Mouse (Mus musculus) heart, embryonic 15.5 days (tissue): ENCODE results near the gene Eif2b3. TPM values are rescaled to one million over a fixed set of nuclear protein-coding genes. Genes with fewer than 3 reads are reported as not detected.

Source experiments
- ATAC-seq: fragments of 200-750 bp; cut with Nextera tagmentation; replicated peaks from 2 replicates; pipeline ENCODE4 v1.8.0; 2017; ENCODE audit warnings: low read depth, moderate TSS enrichment; ENCODE audit not compliant: insufficient number of reproducible peaks, insufficient read depth, low FRiP score
- H3K27ac ChIP-seq: fragments of 300-500 bp; sonication (generic); 2 replicates; pipeline ENCODE4 v1.5.1; 2015; ENCODE audit warnings: mild to moderate bottlenecking, inconsistent platforms
- H3K27me3 ChIP-seq: fragments of 300-500 bp; sonication (generic); 2 replicates; pipeline ENCODE4 v1.6.1; 2015; ENCODE audit warnings: inconsistent platforms
- H3K36me3 ChIP-seq: fragments of 300-500 bp; sonication (generic); 2 replicates; pipeline ENCODE4 v1.6.1; 2015; ENCODE audit warnings: mild to moderate bottlenecking, inconsistent platforms
- H3K4me1 ChIP-seq: fragments of 300-500 bp; sonication (generic); replicated peaks from 2 replicates; pipeline ENCODE4 v1.6.1; 2015; ENCODE audit warnings: inconsistent platforms
- H3K4me2 ChIP-seq: fragments of 300-500 bp; sonication (generic); 2 replicates; pipeline ENCODE4 v1.6.1; 2015; ENCODE audit warnings: inconsistent platforms, mild to moderate bottlenecking, moderate library complexity
- H3K4me3 ChIP-seq: fragments of 300-500 bp; sonication (generic); 2 replicates; pipeline ENCODE4 v1.5.1; 2015; ENCODE audit warnings: mild to moderate bottlenecking, inconsistent platforms
- H3K9ac ChIP-seq: fragments of 300-500 bp; sonication (generic); 2 replicates; pipeline ENCODE4 v1.6.1; 2015; ENCODE audit warnings: mild to moderate bottlenecking, inconsistent platforms
- H3K9me3 ChIP-seq: fragments of 300-500 bp; sonication (generic); replicated peaks from 2 replicates; pipeline ENCODE4 v1.6.1; 2016; ENCODE audit warnings: inconsistent platforms
- WGBS: fragments of 180-500 bp; shearing (Covaris S2); methylation state at CpG from one replicate; pipeline ENCODE4 v1.1.7; 2015; ENCODE audit warnings: mixed read lengths; 5-methylcytosine and 5-hydroxymethylcytosine counted together
- polyA plus RNA-seq: library from polyadenylated mRNA; unstranded; fragments of >200 nt; fragmentation: Nextera tagmentation; extraction: Ambion mirVana; gene quantifications from 2 replicates; pipeline ENCODE4 v1.2.1, GENCODE M21; 2015

Eif2b3 gene
- polyA plus RNA-seq, 1 experiment from 2014 or later: 19.8 TPM

- no peak; the same call in 1 of the 2 replicates for ATAC-seq
These were observed 77.5 kb downstream of the Eif2b3 start for GRCm38 (mm10) chr4:117096666-117097065.

DNA sequence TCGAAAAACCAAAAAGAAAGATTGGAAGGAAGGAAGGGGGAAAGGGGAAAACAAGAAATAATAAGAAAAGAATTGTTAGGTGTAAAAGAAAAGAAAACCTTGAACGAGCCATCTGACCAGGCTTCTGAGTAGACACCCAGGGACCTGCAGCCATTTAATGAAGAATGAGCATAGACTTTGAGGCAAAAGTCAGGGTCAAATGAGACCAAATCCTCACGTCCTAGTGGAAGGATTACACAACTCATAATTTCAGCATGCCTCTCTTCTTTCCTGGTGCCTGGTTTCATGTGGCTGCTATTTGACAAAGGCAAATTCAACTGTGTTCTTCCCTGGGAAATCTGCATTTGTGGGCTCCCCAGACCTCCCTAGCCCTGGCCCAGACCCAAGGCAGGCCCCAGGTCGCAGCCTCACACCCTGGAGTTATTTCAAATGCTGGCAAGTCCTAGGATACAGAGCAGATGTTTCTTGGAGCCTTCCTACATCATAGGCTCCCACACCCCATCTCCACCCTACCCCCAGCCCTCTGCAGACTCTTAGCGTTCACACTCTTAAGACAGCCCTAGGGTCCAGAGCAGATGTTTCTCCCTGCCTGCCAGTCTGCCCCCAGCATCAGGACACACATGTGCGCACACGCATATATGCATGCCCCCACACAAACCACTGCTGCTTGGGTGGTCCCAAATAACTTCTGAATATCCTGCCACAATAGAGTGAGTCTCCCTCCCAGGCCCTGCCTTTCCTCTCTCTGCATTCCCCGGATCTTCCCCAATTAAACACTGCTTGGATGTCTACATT lies 79.0 kb downstream of the Eif2b3 start:
- H3K36me3 ChIP-seq: no peaks in the 10 kb centered on the region
- ATAC-seq: no peak
- no peak overlapping the region for H3K4me3 ChIP-seq
- H3K4me2 ChIP-seq: peak overlapping the region; percentile 94
- peaks cover 18% of the 10 kb centered on the region for H3K4me1 ChIP-seq
- H3K27ac ChIP-seq: no peak overlapping the region
- H3K9me3 ChIP-seq: no peaks in the 10 kb centered on the region
- H3K9ac ChIP-seq: no peak overlapping the region
- H3K27me3 ChIP-seq: 0 out of 2 replicates have a peak, but pooled peaks cover 5% of the 10 kb centered on the region
- WGBS: 69% methylated on average over 8 of the region's 8 CpGs

More at GRCm38 (mm10) chr4:117096666-117097065, 77.5 kb downstream of the Eif2b3 start:
- 0 out of 2 replicates have a peak overlapping the region, but pooled peaks have one; percentile 54 for H3K9ac ChIP-seq
- WGBS: 10% methylated on average over 5 of the region's 5 CpGs
- H3K4me3 ChIP-seq: peak overlapping the region; percentile 60
- peak overlapping the region; percentile 94 for H3K4me2 ChIP-seq
- H3K27ac ChIP-seq: peak overlapping the region; percentile 67
- no peaks in the 10 kb centered on the region for H3K36me3 ChIP-seq
- H3K4me1 ChIP-seq: peaks cover 18% of the 10 kb centered on the region
- 0 out of 2 replicates have a peak, but pooled peaks cover 5% of the 10 kb centered on the region for H3K27me3 ChIP-seq
- no peaks in the 10 kb centered on the region for H3K9me3 ChIP-seq

DNA sequence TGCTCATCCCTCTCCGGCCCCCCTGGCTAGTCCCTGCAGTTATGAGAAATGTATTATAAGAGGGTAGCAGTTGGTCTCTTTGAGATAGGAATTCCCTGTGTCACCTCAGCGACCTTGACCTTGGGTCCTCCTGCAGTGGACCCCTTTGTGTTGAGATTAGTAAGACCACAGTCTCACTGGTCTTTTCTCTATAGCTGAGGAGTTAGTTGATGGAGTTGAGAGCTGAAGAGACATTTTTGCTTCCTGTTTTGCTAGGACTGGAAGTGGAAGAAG lies 79.5 kb downstream of the Eif2b3 start:
- 63% methylated on average over 2 of the region's 2 CpGs for WGBS
- Histone ChIP-seq H3K4me3 (no peak overlapping the region), H3K27ac (no peak overlapping the region), H3K4me1 (peaks cover 18% of the 10 kb centered on the region), H3K9ac (no peak overlapping the region), H3K4me2 (0 out of 2 replicates have a peak overlapping the region, but pooled peaks have one; percentile 3), H3K9me3 (no peaks in the 10 kb centered on the region), H3K36me3 (no peaks in the 10 kb centered on the region), H3K27me3 (0 out of 2 replicates have a peak, but pooled peaks cover 5% of the 10 kb centered on the region)
- ATAC-seq: no peak

- H3K4me1 ChIP-seq: peaks cover 18% of the 10 kb centered on the region
- no peaks in the 10 kb centered on the region for H3K9me3 ChIP-seq
- ATAC-seq: no peak
- no peak overlapping the region for H3K27ac ChIP-seq
- 76% methylated on average over 4 of the region's 4 CpGs for WGBS
- no peaks in the 10 kb centered on the region for H3K36me3 ChIP-seq
- 0 out of 2 replicates have a peak, but pooled peaks cover 5% of the 10 kb centered on the region for H3K27me3 ChIP-seq
- no peak overlapping the region for H3K4me2 ChIP-seq
- no peak overlapping the region for H3K4me3 ChIP-seq
- no peak overlapping the region for H3K9ac ChIP-seq
These were observed 80.8 kb downstream of the Eif2b3 start for GRCm38 (mm10) chr4:117100036-117100435.

DNA sequence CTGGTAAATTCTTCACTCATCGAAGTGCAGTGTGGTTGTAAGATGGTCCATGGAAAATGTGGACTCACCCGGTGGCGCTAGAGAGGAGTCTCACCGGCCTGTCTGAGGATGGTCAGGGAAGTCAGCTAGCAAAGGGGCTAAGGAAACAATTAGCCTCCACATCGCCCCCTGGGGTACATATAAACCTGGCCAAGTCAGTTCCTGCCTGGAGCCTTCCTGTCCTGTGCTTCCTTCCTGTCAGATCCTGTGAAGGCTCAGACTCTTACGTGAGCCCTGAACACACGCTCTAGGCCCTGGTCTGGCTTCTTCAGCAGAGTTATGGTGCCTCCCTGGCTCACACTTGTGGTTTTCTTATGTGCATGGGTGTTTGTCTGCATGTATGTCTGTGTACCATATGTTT lies 82.0 kb downstream of the Eif2b3 start:
- H3K27ac ChIP-seq: no peak overlapping the region
- peaks cover 11% of the 10 kb centered on the region for H3K4me1 ChIP-seq
- no peak overlapping the region for H3K9ac ChIP-seq
- H3K4me2 ChIP-seq: no peak overlapping the region
- WGBS: 44% methylated on average over 7 of the region's 7 CpGs
- no peaks in the 10 kb centered on the region for H3K9me3 ChIP-seq
- no peaks in the 10 kb centered on the region for H3K27me3 ChIP-seq
- H3K4me3 ChIP-seq: no peak overlapping the region
- no peak for ATAC-seq
- no peaks in the 10 kb centered on the region for H3K36me3 ChIP-seq

DNA sequence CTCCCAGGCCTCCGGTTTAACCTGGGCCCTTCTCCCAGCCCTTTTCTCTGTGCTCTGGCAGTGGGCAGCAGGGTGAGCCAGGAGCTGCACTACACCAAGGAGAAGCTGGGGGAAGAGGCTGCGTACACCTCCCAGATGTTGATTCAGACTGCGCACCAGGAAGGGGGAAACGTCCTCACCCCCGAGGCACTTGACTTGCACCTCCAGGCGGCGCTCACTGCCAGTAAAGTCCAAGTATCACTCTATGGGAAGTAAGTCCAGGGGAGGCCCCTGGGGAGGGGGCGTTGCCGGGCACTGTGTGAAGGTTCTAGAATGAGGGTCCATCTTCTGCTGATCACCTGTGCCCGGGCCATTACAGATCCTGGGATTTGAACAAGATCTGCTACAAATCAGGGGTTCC lies 85.5 kb downstream of the Eif2b3 start:
- H3K9ac ChIP-seq: no peak overlapping the region
- H3K4me1 ChIP-seq: no peaks in the 10 kb centered on the region
- no peaks in the 10 kb centered on the region for H3K36me3 ChIP-seq
- 75% methylated on average over 10 of the region's 10 CpGs for WGBS
- no peaks in the 10 kb centered on the region for H3K9me3 ChIP-seq
- no peak overlapping the region for H3K4me3 ChIP-seq
- no peaks in the 10 kb centered on the region for H3K27me3 ChIP-seq
- H3K4me2 ChIP-seq: no peak overlapping the region
- ATAC-seq: no peak
- H3K27ac ChIP-seq: no peak overlapping the region

- no peak for ATAC-seq
- Histone ChIP-seq H3K27me3 (no peaks in the 10 kb centered on the region), H3K4me1 (no peaks in the 10 kb centered on the region), H3K4me2 (no peak overlapping the region), H3K9me3 (no peaks in the 10 kb centered on the region), H3K27ac (no peak overlapping the region), H3K4me3 (no peak overlapping the region), H3K9ac (no peak overlapping the region), H3K36me3 (no peaks in the 10 kb centered on the region)
- 51% methylated on average over 10 of the region's 10 CpGs for WGBS
These were observed 85.9 kb downstream of the Eif2b3 start for GRCm38 (mm10) chr4:117105127-117105526.

DNA sequence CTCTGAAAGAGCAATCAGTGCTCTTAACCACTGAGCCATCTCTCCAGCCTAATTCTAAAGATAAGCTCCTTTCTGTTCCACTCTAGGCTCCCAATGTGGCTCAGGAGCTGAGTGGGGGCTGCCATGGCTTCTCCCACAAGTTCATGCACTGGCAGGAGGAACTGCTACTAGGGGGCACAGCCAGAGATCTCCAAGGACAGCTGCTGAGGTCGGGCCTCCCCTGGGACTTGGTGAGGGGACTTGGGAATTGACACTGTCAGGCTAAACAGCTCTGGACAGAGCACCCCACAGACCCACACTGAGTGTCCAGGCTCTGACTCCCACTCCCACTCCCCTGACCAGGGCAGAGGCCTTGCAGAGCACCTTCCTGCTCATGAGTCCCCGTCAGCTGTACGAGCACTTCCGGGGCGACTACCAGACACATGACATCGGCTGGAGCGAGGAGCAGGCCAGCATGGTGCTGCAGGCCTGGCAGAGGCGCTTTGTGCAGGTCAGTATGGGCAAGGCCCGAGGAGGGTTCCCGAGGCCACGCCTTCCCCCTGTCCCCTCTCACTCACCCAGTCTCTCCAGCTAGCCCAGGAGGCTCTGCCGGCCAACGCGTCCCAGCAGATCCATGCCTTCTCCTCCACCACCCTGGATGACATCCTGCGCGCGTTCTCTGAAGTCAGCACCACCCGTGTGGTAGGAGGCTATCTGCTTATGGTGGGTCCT lies 88.8 kb downstream of the Eif2b3 start:
- H3K4me2 ChIP-seq: no peak overlapping the region
- H3K36me3 ChIP-seq: no peaks in the 10 kb centered on the region
- ATAC-seq: no peak
- H3K4me3 ChIP-seq: no peak overlapping the region
- H3K9me3 ChIP-seq: no peaks in the 10 kb centered on the region
- H3K9ac ChIP-seq: no peak overlapping the region
- no peaks in the 10 kb centered on the region for H3K27me3 ChIP-seq
- H3K4me1 ChIP-seq: no peaks in the 10 kb centered on the region
- H3K27ac ChIP-seq: no peak overlapping the region
- 87% methylated on average over 18 of the region's 18 CpGs for WGBS

DNA sequence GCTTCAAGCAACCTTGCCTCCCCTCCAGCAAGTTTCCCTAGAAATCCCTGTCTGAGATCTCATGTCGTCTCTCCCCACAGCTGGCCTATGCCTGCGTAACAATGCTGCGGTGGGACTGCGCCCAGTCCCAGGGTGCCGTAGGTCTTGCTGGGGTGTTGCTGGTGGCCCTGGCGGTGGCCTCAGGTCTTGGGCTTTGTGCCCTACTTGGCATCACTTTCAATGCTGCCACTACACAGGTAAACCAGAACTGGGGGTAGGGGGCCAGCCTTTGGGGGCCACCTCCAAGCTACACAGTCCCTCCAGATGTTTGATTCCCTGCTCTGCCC lies 89.3 kb downstream of the Eif2b3 start:
- Histone ChIP-seq H3K27me3 (no peaks in the 10 kb centered on the region), H3K4me2 (no peak overlapping the region), H3K4me3 (no peak overlapping the region), H3K4me1 (no peaks in the 10 kb centered on the region), H3K9ac (no peak overlapping the region), H3K9me3 (no peaks in the 10 kb centered on the region), H3K36me3 (no peaks in the 10 kb centered on the region), H3K27ac (no peak overlapping the region)
- WGBS: 92% methylated on average over 6 of the region's 6 CpGs
- no peak for ATAC-seq

DNA sequence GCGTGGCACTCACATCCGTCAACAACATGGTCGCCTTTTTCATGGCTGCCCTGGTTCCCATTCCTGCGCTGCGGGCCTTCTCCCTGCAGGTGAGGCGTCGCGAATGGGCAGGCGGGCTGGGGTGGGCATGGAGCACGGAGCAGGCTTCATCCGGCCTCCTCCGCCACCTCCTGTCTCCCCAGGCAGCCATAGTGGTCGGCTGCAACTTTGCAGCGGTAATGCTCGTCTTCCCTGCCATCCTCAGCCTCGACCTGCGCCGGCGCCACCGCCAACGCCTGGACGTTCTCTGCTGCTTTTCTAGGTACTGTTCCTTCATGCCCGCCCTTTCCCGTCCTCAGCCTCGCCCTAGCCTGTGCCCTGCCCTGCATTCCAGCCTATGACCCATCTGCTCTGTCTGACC lies 90.1 kb downstream of the Eif2b3 start:
- Histone ChIP-seq H3K4me2 (no peak overlapping the region), H3K36me3 (no peaks in the 10 kb centered on the region), H3K27ac (no peak overlapping the region), H3K4me1 (no peaks in the 10 kb centered on the region), H3K9me3 (no peaks in the 10 kb centered on the region), H3K4me3 (no peak overlapping the region), H3K27me3 (no peaks in the 10 kb centered on the region), H3K9ac (no peak overlapping the region)
- 84% methylated on average over 25 of the region's 25 CpGs for WGBS
- no peak for ATAC-seq

- no peak overlapping the region for H3K9ac ChIP-seq
- H3K27ac ChIP-seq: no peak overlapping the region
- WGBS: 83% methylated on average over 13 of the region's 13 CpGs
- H3K4me2 ChIP-seq: no peak overlapping the region
- no peaks in the 10 kb centered on the region for H3K4me1 ChIP-seq
- no peaks in the 10 kb centered on the region for H3K9me3 ChIP-seq
- ATAC-seq: no peak
- H3K27me3 ChIP-seq: no peaks in the 10 kb centered on the region
- H3K4me3 ChIP-seq: no peak overlapping the region
- no peaks in the 10 kb centered on the region for H3K36me3 ChIP-seq
These were observed 91.0 kb downstream of the Eif2b3 start for GRCm38 (mm10) chr4:117110249-117110648.

- no peaks in the 10 kb centered on the region for H3K27me3 ChIP-seq
- H3K4me3 ChIP-seq: no peak overlapping the region
- WGBS: 86% methylated on average over 11 of the region's 11 CpGs
- H3K36me3 ChIP-seq: no peaks in the 10 kb centered on the region
- H3K27ac ChIP-seq: no peak overlapping the region
- H3K4me1 ChIP-seq: no peaks in the 10 kb centered on the region
- no peaks in the 10 kb centered on the region for H3K9me3 ChIP-seq
- H3K9ac ChIP-seq: no peak overlapping the region
- no peak for ATAC-seq
- H3K4me2 ChIP-seq: no peak overlapping the region
These were observed 91.8 kb downstream of the Eif2b3 start for GRCm38 (mm10) chr4:117110985-117111384.
